Mouse (Mus musculus) hindbrain, embryonic 11.5 days (tissue): ENCODE measurements around the gene Smagp. TPM values are rescaled to one million over a fixed set of nuclear protein-coding genes. Genes with fewer than 3 reads are reported as not detected.

Experiments used
- ATAC-seq: fragments of 200-750 bp; cut with Nextera tagmentation; 2 replicates; pipeline ENCODE4 v1.8.0; 2017; ENCODE audit warnings: mild to moderate bottlenecking, moderate TSS enrichment, moderate library complexity; ENCODE audit not compliant: low FRiP score
- DNase-seq: peaks from one replicate; pipeline ENCODE4 v3.0.0-alpha.2; 2015; ENCODE audit warnings: low spot score
- H3K27ac ChIP-seq: fragments of 300-500 bp; sonication (generic); 2 replicates; pipeline ENCODE4 v1.5.1; 2014; ENCODE audit warnings: mild to moderate bottlenecking, low read depth, low read length
- H3K27me3 ChIP-seq: fragments of 300-500 bp; sonication (generic); 2 replicates; pipeline ENCODE4 v1.6.1; 2014; ENCODE audit warnings: mild to moderate bottlenecking, low read length, moderate library complexity, mixed read lengths; ENCODE audit not compliant: control insufficient read depth, insufficient read depth
- H3K36me3 ChIP-seq: fragments of 300-500 bp; sonication (generic); 2 replicates; pipeline ENCODE4 v1.6.1; 2014; ENCODE audit warnings: mild to moderate bottlenecking, low read length, moderate library complexity, mixed read lengths; ENCODE audit not compliant: control insufficient read depth, insufficient read depth
- H3K4me1 ChIP-seq: fragments of 300-500 bp; sonication (generic); replicated peaks from 2 replicates; pipeline ENCODE4 v1.6.1; 2014; ENCODE audit warnings: low read length, mixed read lengths; ENCODE audit not compliant: control insufficient read depth, insufficient read depth
- H3K4me2 ChIP-seq: fragments of 300-500 bp; sonication (generic); replicated peaks from 2 replicates; pipeline ENCODE4 v1.6.1; 2014; ENCODE audit warnings: mild to moderate bottlenecking, low read depth, low read length
- H3K4me3 ChIP-seq: fragments of 300-500 bp; sonication (generic); 2 replicates; pipeline ENCODE4 v1.5.1; 2014; ENCODE audit warnings: low read depth, low read length
- H3K9ac ChIP-seq: fragments of 300-500 bp; sonication (generic); 2 replicates; pipeline ENCODE4 v1.6.1; 2014; ENCODE audit warnings: low read depth, low read length
- H3K9me3 ChIP-seq: fragments of 300-500 bp; sonication (generic); 2 replicates; pipeline ENCODE4 v1.6.1; 2016; ENCODE audit warnings: low read length; ENCODE audit not compliant: control insufficient read depth
- WGBS: fragments of 180-500 bp; shearing (Covaris S2); extraction: QIAGEN DNeasy Blood & Tissue Kit; methylation state at CpG from one replicate; pipeline ENCODE4 v1.1.7; 2014; 5-methylcytosine and 5-hydroxymethylcytosine counted together
- polyA plus RNA-seq: library from polyadenylated mRNA; unstranded; fragments of >200 nt; fragmentation: Nextera tagmentation; extraction: Ambion mirVana; gene quantifications from 2 replicates; pipeline ENCODE4 v1.2.1, GENCODE M21; 2014

Gene Smagp
- polyA plus RNA-seq, 1 experiment from 2014 or later: 5.5 TPM

DNA sequence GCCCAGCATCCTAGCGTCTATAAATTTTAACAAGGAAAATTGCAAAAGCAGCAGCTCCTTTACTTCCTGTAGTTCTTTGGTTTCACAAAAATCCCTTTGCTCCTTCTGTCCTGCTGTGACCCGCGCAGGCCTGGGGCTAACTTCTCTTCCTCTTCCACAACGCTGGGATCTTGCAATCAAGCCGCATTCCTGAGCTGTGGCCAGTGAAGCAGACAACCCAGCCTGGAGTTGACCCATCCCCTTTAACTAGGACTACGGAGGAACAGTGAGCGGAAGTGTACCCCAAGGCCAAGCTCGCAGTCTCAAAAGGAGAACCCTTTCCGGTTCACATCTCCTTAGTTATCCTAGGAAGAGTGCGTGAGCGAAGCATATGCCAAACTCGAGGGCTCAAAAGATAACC lies 41.8 kb upstream of the Smagp start:
- no peaks in the 10 kb centered on the region; the same call in 1 of the 2 replicates for H3K4me1 ChIP-seq
- 85% methylated on average over 12 of the region's 12 CpGs for WGBS

GRCm38 (mm10) chr15:100677675-100678074 lies 40.9 kb upstream of the Smagp start:
- ATAC-seq (no peak), DNase-seq (no peak)
- no peaks in the 10 kb centered on the region for H3K36me3 ChIP-seq
- WGBS: 84% methylated on average over 8 of the region's 8 CpGs
- H3K9ac ChIP-seq: no peak overlapping the region
- H3K9me3 ChIP-seq: no peaks in the 10 kb centered on the region
- no peak overlapping the region for H3K4me2 ChIP-seq
- H3K27ac ChIP-seq: no peak overlapping the region
- H3K27me3 ChIP-seq: no peaks in the 10 kb centered on the region
- H3K4me1 ChIP-seq: no peaks in the 10 kb centered on the region; the same call in 1 of the 2 replicates
- no peak overlapping the region for H3K4me3 ChIP-seq

More for the DNA sequence above, 41.8 kb upstream of the Smagp start:
- H3K36me3 ChIP-seq: no peaks in the 10 kb centered on the region
- ATAC-seq (no peak), DNase-seq (no peak)
- no peak overlapping the region for H3K4me3 ChIP-seq
- H3K27ac ChIP-seq: no peak overlapping the region
- H3K9ac ChIP-seq: no peak overlapping the region
- no peaks in the 10 kb centered on the region for H3K9me3 ChIP-seq
- no peaks in the 10 kb centered on the region for H3K27me3 ChIP-seq
- no peak overlapping the region for H3K4me2 ChIP-seq

DNA sequence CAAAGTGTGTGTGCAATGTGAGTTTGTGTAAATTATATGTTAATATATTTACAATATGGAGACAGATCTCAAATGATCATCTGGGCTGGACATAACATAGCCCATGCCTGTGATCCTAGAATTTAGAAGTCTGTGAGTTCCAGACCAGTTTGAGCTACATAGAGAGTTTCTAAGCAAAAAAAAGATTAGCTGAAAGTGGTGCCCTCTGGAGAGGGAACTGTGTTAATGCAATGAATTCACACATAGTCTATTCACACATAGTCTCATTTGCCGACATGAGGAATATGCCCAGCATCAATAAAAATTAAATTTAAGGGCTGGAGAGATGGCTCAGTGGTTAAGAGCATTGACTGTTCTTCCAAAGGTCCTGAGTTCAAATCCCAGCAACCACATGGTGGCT lies 39.8 kb upstream of the Smagp start:
- Histone ChIP-seq H3K4me1 (no peaks in the 10 kb centered on the region; the same call in 1 of the 2 replicates), H3K9me3 (no peaks in the 10 kb centered on the region), H3K27ac (no peak overlapping the region), H3K4me3 (no peak overlapping the region), H3K4me2 (no peak overlapping the region), H3K27me3 (no peaks in the 10 kb centered on the region), H3K36me3 (no peaks in the 10 kb centered on the region), H3K9ac (no peak overlapping the region)
- DNase-seq (no peak), ATAC-seq (no peak)
- WGBS: 82% methylated on average over 1 of the region's 1 CpGs

DNA sequence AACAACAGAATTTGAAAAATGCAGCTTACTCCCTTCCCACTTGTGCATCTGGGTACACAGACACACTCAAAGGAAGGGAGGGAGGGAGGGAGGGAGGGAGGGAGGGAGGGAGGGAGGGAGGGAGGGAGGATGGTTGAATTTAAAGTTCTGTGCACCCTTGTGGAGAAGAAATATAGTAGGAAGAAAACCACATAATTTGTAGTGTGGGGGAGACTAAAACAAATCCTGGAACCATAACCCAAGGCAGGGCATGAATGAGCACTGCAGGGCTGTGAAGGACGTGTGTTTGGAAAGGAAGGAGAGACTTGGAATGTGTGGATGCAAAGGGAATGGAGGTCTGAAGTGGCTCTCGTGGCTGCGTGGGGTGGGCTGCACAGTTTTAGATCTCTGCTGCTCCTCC lies 38.7 kb upstream of the Smagp start:
- Histone ChIP-seq H3K4me3 (no peak overlapping the region), H3K9ac (no peak overlapping the region), H3K27me3 (no peaks in the 10 kb centered on the region), H3K9me3 (no peaks in the 10 kb centered on the region), H3K27ac (no peak overlapping the region), H3K36me3 (no peaks in the 10 kb centered on the region), H3K4me1 (no peaks in the 10 kb centered on the region; the same call in 1 of the 2 replicates), H3K4me2 (no peak overlapping the region)
- ATAC-seq (no peak), DNase-seq (no peak)
- 60% methylated on average over 3 of the region's 3 CpGs for WGBS

GRCm38 (mm10) chr15:100674566-100674965 lies 37.8 kb upstream of the Smagp start:
- no peaks in the 10 kb centered on the region for H3K9me3 ChIP-seq
- WGBS: 87% methylated on average over 10 of the region's 10 CpGs
- H3K36me3 ChIP-seq: no peaks in the 10 kb centered on the region
- no peak overlapping the region for H3K4me2 ChIP-seq
- no peak overlapping the region for H3K27ac ChIP-seq
- H3K4me3 ChIP-seq: no peak overlapping the region
- H3K27me3 ChIP-seq: no peaks in the 10 kb centered on the region
- H3K9ac ChIP-seq: no peak overlapping the region
- DNase-seq (no peak), ATAC-seq (no peak)
- no peaks in the 10 kb centered on the region; the same call in 1 of the 2 replicates for H3K4me1 ChIP-seq

- H3K4me1 ChIP-seq: no peaks in the 10 kb centered on the region; the same call in 1 of the 2 replicates
- no peaks in the 10 kb centered on the region for H3K9me3 ChIP-seq
- no peaks in the 10 kb centered on the region for H3K27me3 ChIP-seq
- no peak overlapping the region for H3K4me3 ChIP-seq
- ATAC-seq (no peak), DNase-seq (no peak)
- 36% methylated on average over 12 of the region's 12 CpGs for WGBS
- H3K27ac ChIP-seq: no peak overlapping the region
- H3K36me3 ChIP-seq: no peaks in the 10 kb centered on the region
- H3K4me2 ChIP-seq: no peak overlapping the region
- no peak overlapping the region for H3K9ac ChIP-seq
Observed at GRCm38 (mm10) chr15:100673585-100674391, 37.0 kb upstream of the Smagp start.

DNA sequence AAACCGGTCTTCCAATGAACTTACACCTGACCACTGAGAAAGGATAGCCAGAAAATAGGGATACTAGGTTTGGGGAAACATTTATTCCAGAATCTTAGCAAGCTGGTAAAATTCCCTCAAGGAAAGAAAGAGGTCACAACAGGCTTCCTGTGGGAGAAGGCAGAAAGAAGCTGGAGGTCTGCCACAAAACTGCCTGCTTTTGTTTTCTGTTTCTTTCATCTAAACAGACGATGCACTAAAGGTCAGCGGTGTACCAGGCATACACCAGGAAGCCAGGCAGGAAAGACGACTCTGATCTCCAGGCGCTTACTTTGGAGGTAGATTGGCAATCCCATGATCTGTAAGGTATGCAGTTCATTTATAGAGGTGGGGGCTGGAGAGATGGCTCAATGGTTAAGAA lies 34.1 kb upstream of the Smagp start:
- 76% methylated on average over 5 of the region's 5 CpGs for WGBS
- Histone ChIP-seq H3K9me3 (no peaks in the 10 kb centered on the region), H3K4me2 (no peak overlapping the region), H3K36me3 (no peaks in the 10 kb centered on the region), H3K4me3 (no peak overlapping the region), H3K27me3 (no peaks in the 10 kb centered on the region), H3K27ac (no peak overlapping the region), H3K4me1 (no peaks in the 10 kb centered on the region; the same call in 1 of the 2 replicates), H3K9ac (no peak overlapping the region)
- no peak for ATAC-seq
- no peak for DNase-seq

- H3K4me2 ChIP-seq: no peak overlapping the region
- no peaks in the 10 kb centered on the region for H3K36me3 ChIP-seq
- WGBS: 76% methylated on average over 8 of the region's 8 CpGs
- no peak overlapping the region for H3K4me3 ChIP-seq
- no peaks in the 10 kb centered on the region; the same call in 1 of the 2 replicates for H3K4me1 ChIP-seq
- no peaks in the 10 kb centered on the region for H3K9me3 ChIP-seq
- no peak overlapping the region for H3K9ac ChIP-seq
- H3K27me3 ChIP-seq: no peaks in the 10 kb centered on the region
- DNase-seq (no peak), ATAC-seq (no peak)
- no peak overlapping the region for H3K27ac ChIP-seq
Observed at GRCm38 (mm10) chr15:100670004-100670403, 33.3 kb upstream of the Smagp start.

DNA sequence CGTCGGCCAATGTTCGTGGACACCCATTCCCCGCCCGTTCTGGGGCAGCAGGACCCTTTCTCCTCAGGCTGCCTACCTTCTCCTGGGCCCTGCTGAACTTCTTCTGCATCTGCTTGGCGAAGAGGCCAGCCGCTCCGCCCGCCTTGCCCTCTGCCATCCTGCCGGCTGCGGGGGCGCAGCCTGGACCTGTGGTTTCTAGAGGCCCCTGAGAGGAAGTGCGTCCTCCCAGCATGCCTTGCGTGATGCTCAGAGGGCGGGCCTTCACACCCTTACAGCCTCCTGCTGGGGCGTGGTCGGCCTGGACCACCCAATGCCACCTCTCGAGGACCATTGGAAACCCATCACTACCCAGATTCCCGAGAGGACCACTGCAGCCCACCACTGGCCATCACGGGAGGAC lies 32.6 kb upstream of the Smagp start, which contains the start of gene Bin2:
TSS of gene Bin2 (minus strand) at position 217 of the 400 bp plus-strand sequence.
- H3K36me3 ChIP-seq: no peaks in the 10 kb centered on the region
- H3K4me1 ChIP-seq: no peaks in the 10 kb centered on the region; the same call in 1 of the 2 replicates
- WGBS: 83% methylated on average over 20 of the region's 20 CpGs
- DNase-seq (no peak), ATAC-seq (no peak)
- no peaks in the 10 kb centered on the region for H3K9me3 ChIP-seq
- no peak within 1 kb of the TSS for H3K4me2 ChIP-seq
- no peaks in the 10 kb centered on the region for H3K27me3 ChIP-seq
- H3K4me3 ChIP-seq: no peak within 1 kb of the TSS
- no peak within 1 kb of the TSS for H3K9ac ChIP-seq
- H3K27ac ChIP-seq: no peak within 1 kb of the TSS
